Mouse (Mus musculus) B cell, adult 2 months (primary cell): ENCODE results near the gene Erf.
A peak's percentile ranks its signal among the peaks of the same experiment; 100 is the strongest.

ENCODE experiments used
- DNase-seq, 2 experiments: peaks; one replicate each; pipeline ENCODE4 v3.0.0; 2022

Erf gene

GRCm38 (mm10) chr7:25205355-25206093 is 45.0 kb downstream of the Erf start:
- DNase-seq, result peak; percentile 78 to 80

GRCm38 (mm10) chr7:25203624-25204023 is 46.9 kb downstream of the Erf start:
- DNase-seq, result no peak

- DNase-seq, result no peak
Measured at GRCm38 (mm10) chr7:25197384-25198018, 53.1 kb downstream of the Erf start.

GRCm38 (mm10) chr7:25196107-25196506 is 54.5 kb downstream of the Erf start:
- DNase-seq, result no peak

- DNase-seq, result no peak
Measured at GRCm38 (mm10) chr7:25195148-25195547, 55.4 kb downstream of the Erf start.
